Mouse (Mus musculus) MEL (cell line): ENCODE data around the gene Itsn1.

Source experiments
- CTCF ChIP-seq, 3 experiments: IDR thresholded peaks in 2 of 3; conservative IDR thresholded peaks in 1 of 3; 2 replicates each; pipeline ENCODE4 v1.5.1; 2011 to 2012; ENCODE audit warnings: low read length in 3 of 3, low read depth in 2 of 3, mild to moderate bottlenecking in 2 of 3, improper control_type of control experiment in 1 of 3, inconsistent platforms in 1 of 3, mixed read lengths in 1 of 3, moderate library complexity in 1 of 3; ENCODE audit not compliant: control insufficient read depth in 1 of 3, insufficient read depth in 1 of 3, poor library complexity in 1 of 3, severe bottlenecking in 1 of 3
- EP300 ChIP-seq, 2 experiments: IDR thresholded peaks; 2 replicates each; pipeline ENCODE4 v1.6.1; 2011; ENCODE audit warnings: improper control_type of control experiment in 2 of 2, low read length in 2 of 2, low read depth in 1 of 2, mild to moderate bottlenecking in 1 of 2
- MAX ChIP-seq: IDR thresholded peaks from 2 replicates; pipeline ENCODE4 v1.6.1; 2011; ENCODE audit warnings: low read length, improper control_type of control experiment
- MAZ ChIP-seq: IDR thresholded peaks from 2 replicates; pipeline ENCODE4 v1.6.1; 2012; ENCODE audit warnings: low read depth, mild to moderate bottlenecking, inconsistent platforms, low read length, improper control_type of control experiment
- POLR2A ChIP-seq, 2 experiments: IDR thresholded peaks; 2 replicates each; pipeline ENCODE4 v1.6.1; 2011 to 2012; ENCODE audit warnings: low read length in 2 of 2, mild to moderate bottlenecking in 2 of 2, control low read depth in 1 of 2, improper control_type of control experiment in 1 of 2, low read depth in 1 of 2, moderate library complexity in 1 of 2; ENCODE audit not compliant: control insufficient read depth in 1 of 2, insufficient read depth in 1 of 2, poor library complexity in 1 of 2
- TCF12 ChIP-seq: IDR thresholded peaks from 2 replicates; pipeline ENCODE4 v1.6.1; 2014; ENCODE audit warnings: low read depth, mild to moderate bottlenecking, inconsistent platforms, low read length, improper control_type of control experiment, moderate library complexity
- ZMIZ1 ChIP-seq: IDR thresholded peaks from 2 replicates; pipeline ENCODE4 v1.6.1; 2012; ENCODE audit warnings: low read depth, mild to moderate bottlenecking, inconsistent platforms, low read length, improper control_type of control experiment, moderate library complexity
- ZNF384 ChIP-seq: IDR thresholded peaks from 2 replicates; pipeline ENCODE4 v1.6.1; 2012; ENCODE audit warnings: low read depth, mild to moderate bottlenecking, inconsistent platforms, low read length, improper control_type of control experiment

DNA sequence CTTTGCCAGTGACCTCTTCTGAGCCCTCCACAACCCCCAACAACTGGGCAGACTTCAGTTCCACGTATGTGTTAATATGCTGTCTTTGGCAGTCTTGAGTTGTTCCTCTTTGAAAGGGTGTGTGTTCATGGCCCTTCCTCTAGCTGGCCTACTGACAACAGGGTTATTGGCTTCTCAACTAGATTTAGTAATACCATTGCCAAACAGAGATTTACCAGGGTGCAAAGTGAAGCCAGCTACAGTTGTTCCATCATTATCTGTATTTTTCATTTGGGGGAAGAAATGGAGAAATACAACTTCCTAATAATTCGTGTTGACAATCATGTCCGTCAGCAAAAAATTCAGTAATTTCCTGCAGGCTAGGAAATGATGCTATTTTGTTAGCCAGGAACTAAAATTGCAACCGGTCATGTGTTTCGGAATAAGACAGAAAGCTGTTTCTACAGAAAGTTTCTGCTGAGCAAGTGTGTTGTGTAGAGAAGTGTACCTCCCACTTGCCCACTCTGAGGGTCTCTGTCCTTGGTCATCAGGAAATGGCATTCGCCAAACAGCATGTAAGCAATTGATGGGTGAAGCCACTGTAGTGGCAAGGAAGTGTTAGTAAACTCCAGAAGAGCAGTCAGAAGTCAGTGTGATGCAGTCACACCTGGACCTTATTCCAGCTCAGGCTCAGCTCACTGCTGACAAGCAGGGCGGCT is 120.0 kb downstream of the Itsn1 start:
- no peak for TF ChIP-seq POLR2A (IDR thresholded peaks at IDR 0.05; ENCODE audit: control insufficient read depth in 1 of 2, insufficient read depth in 1 of 2, low read depth in 1 of 2, low read length in 2 of 2, poor library complexity in 1 of 2)
- no peak for TF ChIP-seq CTCF (IDR thresholded peaks at IDR 0.05 in 2 of 3, conservative IDR thresholded peaks at IDR 0.05 in 1 of 3; ENCODE audit: control insufficient read depth in 1 of 3, insufficient read depth in 1 of 3, low read depth in 2 of 3, low read length in 3 of 3, poor library complexity in 1 of 3, severe bottlenecking in 1 of 3)
- no peak for TF ChIP-seq MAX
- TF ChIP-seq TCF12, result no peak
- TF ChIP-seq EP300 (IDR thresholded peaks at IDR 0.05; ENCODE audit: low read depth in 1 of 2, low read length in 2 of 2), result no peak
- no peak for TF ChIP-seq ZNF384
- TF ChIP-seq MAZ, result no peak
- TF ChIP-seq ZMIZ1, result no peak
